Mouse (Mus musculus): ENCODE measurements at regions not wholly inside any gene's neighbourhood (a gene's known extent, or its start where the extent isn't known, plus 50 kb on each side); places are given as distances from the start of the nearest gene placed in this dataset.

GRCm38 (mm10) chr4:25464069-25464468 lies 182.4 kb upstream of the Ufl1 start:
- H3K4me2 ChIP-seq (ENCODE audit: low read length): no peak overlapping the region
- TF ChIP-seq CTCF (IDR thresholded peaks at IDR 0.05; ENCODE audit: low read depth): no peak
- H3K4me1 ChIP-seq (replicated peaks; ENCODE audit: insufficient read depth, low read length): no peaks in the 10 kb centered on the region
- DNase-seq (ENCODE audit: low spot score): no peak
- ATAC-seq (replicated peaks; ENCODE audit: low FRiP score, low read depth): no peak
- no peaks in the 10 kb centered on the region for H3K9me3 ChIP-seq (replicated peaks; ENCODE audit: low read length)
- no peak overlapping the region for H3K4me3 ChIP-seq (replicated peaks; ENCODE audit: low read depth, low read length)
- H3K36me3 ChIP-seq (ENCODE audit: insufficient read depth, low read length): no peaks in the 10 kb centered on the region
- H3K27me3 ChIP-seq (ENCODE audit: insufficient read depth, low read length): no peaks in the 10 kb centered on the region
- no peak overlapping the region for H3K9ac ChIP-seq (ENCODE audit: low read depth, low read length)
- H3K27ac ChIP-seq: no peak overlapping the region
- 54% methylated on average over 1 of the region's 1 CpGs for WGBS

- TF ChIP-seq CTCF (IDR thresholded peaks at IDR 0.05; ENCODE audit: low read depth): no peak
- Histone ChIP-seq H3K36me3 (ENCODE audit: insufficient read depth, low read length) (no peaks in the 10 kb centered on the region), H3K4me3 (replicated peaks; ENCODE audit: low read depth, low read length) (no peak overlapping the region), H3K27me3 (ENCODE audit: insufficient read depth, low read length) (no peaks in the 10 kb centered on the region), H3K4me1 (replicated peaks; ENCODE audit: insufficient read depth, low read length) (no peaks in the 10 kb centered on the region), H3K9ac (ENCODE audit: low read depth, low read length) (no peak overlapping the region), H3K4me2 (ENCODE audit: low read length) (no peak overlapping the region), H3K27ac (no peak overlapping the region), H3K9me3 (replicated peaks; ENCODE audit: low read length) (no peaks in the 10 kb centered on the region)
- DNase-seq (ENCODE audit: low spot score) (no peak), ATAC-seq (replicated peaks; ENCODE audit: low FRiP score, low read depth) (no peak)
- WGBS: 82% methylated on average over 1 of the region's 1 CpGs
These were observed 178.5 kb upstream of the Ufl1 start for GRCm38 (mm10) chr4:25460127-25460526.

GRCm38 (mm10) chr4:25454752-25455151 lies 173.1 kb upstream of the Ufl1 start:
- Histone ChIP-seq H3K9me3 (replicated peaks; ENCODE audit: low read length) (no peaks in the 10 kb centered on the region), H3K27me3 (ENCODE audit: insufficient read depth, low read length) (no peaks in the 10 kb centered on the region), H3K4me3 (replicated peaks; ENCODE audit: low read depth, low read length) (no peak overlapping the region), H3K4me1 (replicated peaks; ENCODE audit: insufficient read depth, low read length) (no peaks in the 10 kb centered on the region), H3K27ac (no peak overlapping the region), H3K9ac (ENCODE audit: low read depth, low read length) (no peak overlapping the region), H3K4me2 (ENCODE audit: low read length) (no peak overlapping the region), H3K36me3 (ENCODE audit: insufficient read depth, low read length) (no peaks in the 10 kb centered on the region)
- ATAC-seq (replicated peaks; ENCODE audit: low FRiP score, low read depth): no peak
- TF ChIP-seq CTCF (IDR thresholded peaks at IDR 0.05; ENCODE audit: low read depth): no peak
- DNase-seq (ENCODE audit: low spot score): peak; percentile 6
- WGBS: 26% methylated on average over 3 of the region's 3 CpGs

GRCm38 (mm10) chr4:25453127-25453806 lies 171.6 kb upstream of the Ufl1 start:
- Histone ChIP-seq H3K4me3 (replicated peaks; ENCODE audit: low read depth, low read length) (no peak overlapping the region), H3K4me2 (ENCODE audit: low read length) (no peak overlapping the region), H3K4me1 (replicated peaks; ENCODE audit: insufficient read depth, low read length) (no peaks in the 10 kb centered on the region), H3K27ac (no peak overlapping the region), H3K27me3 (ENCODE audit: insufficient read depth, low read length) (no peaks in the 10 kb centered on the region), H3K9me3 (replicated peaks; ENCODE audit: low read length) (no peaks in the 10 kb centered on the region), H3K9ac (ENCODE audit: low read depth, low read length) (no peak overlapping the region), H3K36me3 (ENCODE audit: insufficient read depth, low read length) (no peaks in the 10 kb centered on the region)
- WGBS: 93% methylated on average over 6 of the region's 6 CpGs
- DNase-seq (ENCODE audit: low spot score): no peak
- ATAC-seq (replicated peaks; ENCODE audit: low FRiP score, low read depth): no peak
- no peak for TF ChIP-seq CTCF (IDR thresholded peaks at IDR 0.05; ENCODE audit: low read depth)

- Histone ChIP-seq H3K27ac (no peak overlapping the region), H3K4me1 (replicated peaks; ENCODE audit: insufficient read depth, low read length) (no peaks in the 10 kb centered on the region), H3K4me2 (ENCODE audit: low read length) (no peak overlapping the region), H3K9me3 (replicated peaks; ENCODE audit: low read length) (no peaks in the 10 kb centered on the region), H3K9ac (ENCODE audit: low read depth, low read length) (no peak overlapping the region), H3K36me3 (ENCODE audit: insufficient read depth, low read length) (no peaks in the 10 kb centered on the region), H3K27me3 (ENCODE audit: insufficient read depth, low read length) (no peaks in the 10 kb centered on the region), H3K4me3 (replicated peaks; ENCODE audit: low read depth, low read length) (no peak overlapping the region)
- 48% methylated on average over 6 of the region's 6 CpGs for WGBS
- ATAC-seq (replicated peaks; ENCODE audit: low FRiP score, low read depth): no peak
- peak; percentile 16 for DNase-seq (ENCODE audit: low spot score)
- no peak for TF ChIP-seq CTCF (IDR thresholded peaks at IDR 0.05; ENCODE audit: low read depth)
These were observed 170.2 kb upstream of the Ufl1 start for GRCm38 (mm10) chr4:25451865-25452264.

- WGBS: 90% methylated on average over 8 of the region's 8 CpGs
- ATAC-seq (replicated peaks; ENCODE audit: low FRiP score, low read depth): no peak
- no peak for DNase-seq (ENCODE audit: low spot score)
- no peak overlapping the region for H3K9ac ChIP-seq (ENCODE audit: low read depth, low read length)
- no peak overlapping the region for H3K4me2 ChIP-seq (ENCODE audit: low read length)
- no peaks in the 10 kb centered on the region for H3K27me3 ChIP-seq (ENCODE audit: insufficient read depth, low read length)
- no peak overlapping the region for H3K27ac ChIP-seq
- TF ChIP-seq CTCF (IDR thresholded peaks at IDR 0.05; ENCODE audit: low read depth): no peak
- no peak overlapping the region for H3K4me3 ChIP-seq (replicated peaks; ENCODE audit: low read depth, low read length)
- H3K36me3 ChIP-seq (ENCODE audit: insufficient read depth, low read length): no peaks in the 10 kb centered on the region
- H3K9me3 ChIP-seq (replicated peaks; ENCODE audit: low read length): no peaks in the 10 kb centered on the region
- H3K4me1 ChIP-seq (replicated peaks; ENCODE audit: insufficient read depth, low read length): no peaks in the 10 kb centered on the region
These were observed 150.6 kb upstream of the Ufl1 start for GRCm38 (mm10) chr4:25432203-25432602.

GRCm38 (mm10) chr4:25416330-25416729 lies 134.7 kb upstream of the Ufl1 start:
- no peak overlapping the region for H3K4me3 ChIP-seq (replicated peaks; ENCODE audit: low read depth, low read length)
- no peak overlapping the region for H3K4me2 ChIP-seq (ENCODE audit: low read length)
- 65% methylated on average over 2 of the region's 2 CpGs for WGBS
- no peaks in the 10 kb centered on the region for H3K27me3 ChIP-seq (ENCODE audit: insufficient read depth, low read length)
- TF ChIP-seq CTCF (IDR thresholded peaks at IDR 0.05; ENCODE audit: low read depth): no peak
- DNase-seq (ENCODE audit: low spot score) (no peak), ATAC-seq (replicated peaks; ENCODE audit: low FRiP score, low read depth) (no peak)
- H3K4me1 ChIP-seq (replicated peaks; ENCODE audit: insufficient read depth, low read length): no peaks in the 10 kb centered on the region
- no peaks in the 10 kb centered on the region for H3K36me3 ChIP-seq (ENCODE audit: insufficient read depth, low read length)
- no peak overlapping the region for H3K9ac ChIP-seq (ENCODE audit: low read depth, low read length)
- H3K27ac ChIP-seq: no peak overlapping the region
- no peaks in the 10 kb centered on the region for H3K9me3 ChIP-seq (replicated peaks; ENCODE audit: low read length)

Data from kidney, postnatal 0 days (tissue).